Mouse (Mus musculus): Measurements from ENCODE around the gene Elovl6. TPM values are rescaled to one million over a fixed set of nuclear protein-coding genes. Genes with fewer than 3 reads are reported as not detected.

The Elovl6 gene
- polyA plus RNA-seq, 1 experiment: 7.7 TPM

GRCm38 (mm10) chr3:129533743-129534530 is 1.8 kb downstream of the Elovl6 start:
- Histone ChIP-seq H3K27ac (ENCODE audit: control insufficient read depth, insufficient read depth, low read depth, low read length, poor library complexity) (peak overlapping the region; percentile 72), H3K4me1 (ENCODE audit: control insufficient read depth, insufficient read depth, low read length) (peaks cover 2% of the 10 kb centered on the region), H3K4me3 (replicated peaks; ENCODE audit: control insufficient read depth, low read depth, low read length) (peak overlapping the region; percentile 42)
- TF ChIP-seq POLR2A (IDR thresholded peaks at IDR 0.05; ENCODE audit: borderline replicate concordance, control insufficient read depth, low read depth, low read length) (peak; percentile 41; the same call in 1 of the 2 replicates), CTCF (IDR thresholded peaks at IDR 0.05; ENCODE audit: control insufficient read depth, insufficient read depth, low read length) (no peak)
- under 1% methylated on average over 72 of the region's 74 CpGs for WGBS

DNA sequence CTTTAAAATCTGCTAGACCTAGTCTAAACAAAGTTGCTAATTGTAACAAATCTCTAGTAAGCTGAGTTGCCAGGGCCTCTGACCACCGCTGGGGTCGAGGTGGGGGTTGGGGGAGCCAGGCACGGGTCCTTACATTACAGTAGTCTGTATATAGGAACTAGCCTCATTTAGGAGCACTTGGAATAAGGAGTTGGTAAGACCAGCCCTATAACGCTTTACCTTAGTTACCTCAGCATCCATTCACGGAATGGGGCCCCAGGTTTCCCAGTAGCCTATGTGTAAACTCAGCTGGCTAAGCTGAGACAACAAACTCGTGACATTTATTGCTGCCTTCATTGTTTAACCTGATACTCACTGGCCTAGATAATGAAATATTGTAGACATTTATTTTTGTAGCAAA is 3.3 kb downstream of the Elovl6 start:
- no peak overlapping the region for H3K27ac ChIP-seq (ENCODE audit: control insufficient read depth, insufficient read depth, low read depth, low read length, poor library complexity)
- no peak overlapping the region for H3K4me3 ChIP-seq (replicated peaks; ENCODE audit: control insufficient read depth, low read depth, low read length)
- WGBS: 76% methylated on average over 6 of the region's 6 CpGs

DNA sequence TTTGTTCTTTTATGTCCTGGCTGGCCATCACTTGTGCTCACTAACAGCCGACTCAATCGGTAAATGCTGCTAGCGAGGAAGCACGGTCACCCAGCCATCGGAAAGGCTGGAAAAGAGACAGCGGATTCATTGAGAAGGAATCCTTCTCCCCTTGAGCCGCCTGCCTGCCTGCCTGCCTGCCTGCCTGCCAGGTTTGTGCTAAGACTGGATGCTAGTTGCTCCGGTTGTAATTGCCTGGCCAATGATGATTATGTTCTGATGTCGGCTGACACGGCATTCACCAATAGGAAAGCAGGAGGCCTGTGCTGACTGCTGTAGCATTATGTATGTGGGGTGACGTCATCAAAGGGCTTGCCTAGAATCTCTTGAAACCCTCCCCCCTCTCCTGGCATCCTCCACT is 4.0 kb downstream of the Elovl6 start:
- no peak for TF ChIP-seq CTCF (IDR thresholded peaks at IDR 0.05; ENCODE audit: control insufficient read depth, insufficient read depth, low read length)
- TF ChIP-seq POLR2A (IDR thresholded peaks at IDR 0.05; ENCODE audit: borderline replicate concordance, control insufficient read depth, low read depth, low read length): peak; percentile 65; the same call in 1 of the 2 replicates

More for the DNA sequence above, 3.3 kb downstream of the Elovl6 start:
- no peak for TF ChIP-seq CTCF (IDR thresholded peaks at IDR 0.05; ENCODE audit: control insufficient read depth, insufficient read depth, low read length)
- no peak for TF ChIP-seq POLR2A (IDR thresholded peaks at IDR 0.05; ENCODE audit: borderline replicate concordance, control insufficient read depth, low read depth, low read length)
- peaks cover 2% of the 10 kb centered on the region for H3K4me1 ChIP-seq (ENCODE audit: control insufficient read depth, insufficient read depth, low read length)

GRCm38 (mm10) chr3:129537954-129538353 is 5.8 kb downstream of the Elovl6 start:
- Histone ChIP-seq H3K4me1 (ENCODE audit: control insufficient read depth, insufficient read depth, low read length) (no peaks in the 10 kb centered on the region; the same call in 1 of the 2 replicates), H3K27ac (ENCODE audit: control insufficient read depth, insufficient read depth, low read depth, low read length, poor library complexity) (no peak overlapping the region), H3K4me3 (replicated peaks; ENCODE audit: control insufficient read depth, low read depth, low read length) (no peak overlapping the region)
- WGBS: 82% methylated on average over 5 of the region's 5 CpGs
- TF ChIP-seq CTCF (IDR thresholded peaks at IDR 0.05; ENCODE audit: control insufficient read depth, insufficient read depth, low read length) (no peak), POLR2A (IDR thresholded peaks at IDR 0.05; ENCODE audit: borderline replicate concordance, control insufficient read depth, low read depth, low read length) (no peak)

More for the DNA sequence above, 4.0 kb downstream of the Elovl6 start:
- Histone ChIP-seq H3K4me3 (replicated peaks; ENCODE audit: control insufficient read depth, low read depth, low read length) (peak overlapping the region; percentile 60), H3K27ac (ENCODE audit: control insufficient read depth, insufficient read depth, low read depth, low read length, poor library complexity) (0 out of 2 replicates have a peak overlapping the region, but pooled peaks have one; percentile 45), H3K4me1 (ENCODE audit: control insufficient read depth, insufficient read depth, low read length) (peaks cover 2% of the 10 kb centered on the region)
- 10% methylated on average over 11 of the region's 11 CpGs for WGBS

- no peak overlapping the region for H3K27ac ChIP-seq (ENCODE audit: control insufficient read depth, insufficient read depth, low read depth, low read length, poor library complexity)
- no peaks in the 10 kb centered on the region for H3K4me1 ChIP-seq (ENCODE audit: control insufficient read depth, insufficient read depth, low read length)
- no peak overlapping the region for H3K4me3 ChIP-seq (replicated peaks; ENCODE audit: control insufficient read depth, low read depth, low read length)
- no peak for TF ChIP-seq POLR2A (IDR thresholded peaks at IDR 0.05; ENCODE audit: borderline replicate concordance, control insufficient read depth, low read depth, low read length)
- no peak for TF ChIP-seq CTCF (IDR thresholded peaks at IDR 0.05; ENCODE audit: control insufficient read depth, insufficient read depth, low read length)
- 89% methylated on average over 2 of the region's 2 CpGs for WGBS
Observed at GRCm38 (mm10) chr3:129540882-129541281, 8.7 kb downstream of the Elovl6 start.

GRCm38 (mm10) chr3:129541456-129541855 is 9.3 kb downstream of the Elovl6 start:
- WGBS: 89% methylated on average over 11 of the region's 11 CpGs
- H3K4me1 ChIP-seq (ENCODE audit: control insufficient read depth, insufficient read depth, low read length): no peaks in the 10 kb centered on the region
- no peak overlapping the region for H3K27ac ChIP-seq (ENCODE audit: control insufficient read depth, insufficient read depth, low read depth, low read length, poor library complexity)
- TF ChIP-seq CTCF (IDR thresholded peaks at IDR 0.05; ENCODE audit: control insufficient read depth, insufficient read depth, low read length): no peak
- TF ChIP-seq POLR2A (IDR thresholded peaks at IDR 0.05; ENCODE audit: borderline replicate concordance, control insufficient read depth, low read depth, low read length): no peak
- no peak overlapping the region for H3K4me3 ChIP-seq (replicated peaks; ENCODE audit: control insufficient read depth, low read depth, low read length)

GRCm38 (mm10) chr3:129543376-129543775 is 11.2 kb downstream of the Elovl6 start:
- Histone ChIP-seq H3K27ac (ENCODE audit: control insufficient read depth, insufficient read depth, low read depth, low read length, poor library complexity) (no peak overlapping the region), H3K4me1 (ENCODE audit: control insufficient read depth, insufficient read depth, low read length) (no peaks in the 10 kb centered on the region), H3K4me3 (replicated peaks; ENCODE audit: control insufficient read depth, low read depth, low read length) (no peak overlapping the region)
- TF ChIP-seq CTCF (IDR thresholded peaks at IDR 0.05; ENCODE audit: control insufficient read depth, insufficient read depth, low read length) (no peak), POLR2A (IDR thresholded peaks at IDR 0.05; ENCODE audit: borderline replicate concordance, control insufficient read depth, low read depth, low read length) (no peak)
- 89% methylated on average over 3 of the region's 3 CpGs for WGBS

DNA sequence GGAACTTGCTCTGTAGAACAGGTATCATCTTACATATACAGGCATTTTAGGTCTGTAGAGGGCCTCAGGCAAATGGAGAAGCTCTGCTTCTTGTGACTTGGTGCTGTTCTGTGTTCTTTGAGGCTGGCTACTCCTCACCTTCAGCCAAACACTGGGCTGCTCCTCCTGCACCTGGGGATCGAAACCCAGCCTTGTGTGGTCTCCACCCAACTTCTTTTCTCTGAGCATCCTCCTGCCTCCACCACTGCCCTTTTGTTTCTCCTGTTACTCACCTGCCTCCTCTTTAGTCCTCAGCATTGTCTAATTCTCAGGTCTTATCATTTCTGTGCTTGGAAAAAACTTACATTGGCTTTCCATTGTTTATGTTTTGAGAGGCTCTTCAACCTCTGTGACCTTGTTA is 12.1 kb downstream of the Elovl6 start:
- H3K4me1 ChIP-seq (ENCODE audit: control insufficient read depth, insufficient read depth, low read length): no peaks in the 10 kb centered on the region
- WGBS: 89% methylated on average over 1 of the region's 1 CpGs
- H3K27ac ChIP-seq (ENCODE audit: control insufficient read depth, insufficient read depth, low read depth, low read length, poor library complexity): no peak overlapping the region
- no peak overlapping the region for H3K4me3 ChIP-seq (replicated peaks; ENCODE audit: control insufficient read depth, low read depth, low read length)
- no peak for TF ChIP-seq POLR2A (IDR thresholded peaks at IDR 0.05; ENCODE audit: borderline replicate concordance, control insufficient read depth, low read depth, low read length)
